Mouse (Mus musculus) layer of hippocampus, adult 6 months (tissue): ENCODE data around the gene Tmem81. TPM values are rescaled to one million over a fixed set of nuclear protein-coding genes. Genes with fewer than 3 reads are reported as not detected.

Experiments
- long read RNA-seq, 2 experiments: library from polyadenylated mRNA; unstranded; transcript quantifications; one replicate each; pipeline ENCODE4 v2.0.0; 2019 to 2020
- polyA plus RNA-seq: library from polyadenylated mRNA; unstranded; fragments of <200 nt; fragmentation: Nextera tagmentation; gene quantifications from 2 replicates; pipeline ENCODE4 v1.2.3, GENCODE M21; 2021

The Tmem81 gene
- 1.2 and 1.8 TPM in 2 replicates for polyA plus RNA-seq
- long read RNA-seq, experiment 1, partial matches to known transcripts: 0 of 2 reads
- long read RNA-seq, experiment 1, other reads (novel, unspliced or antisense): 1 of 2 reads
- long read RNA-seq, experiment 2: 0 reads

GRCm38 (mm10) chr1:132506058-132506457 lies at the start of gene Tmem81:
Gene Tmem81 (plus strand): TSS chr1:132506230.

GRCm38 (mm10) chr1:132476928-132477691 lies 28.9 kb upstream of the Tmem81 start, which contains the start of gene Rbbp5:
Gene Rbbp5 (plus strand): TSS chr1:132477365.

GRCm38 (mm10) chr1:132542762-132543306 lies 36.8 kb downstream of the Tmem81 start, which contains the start of gene Cntn2:
Gene Cntn2 (minus strand): TSS chr1:132543256.

Other genes starting within 250 kb of the Tmem81 start
- gene Klhdc8a, start 207.6 kb upstream of the Tmem81 start, polyA plus RNA-seq: 2.4 and 4.1 TPM in 2 replicates
- 0.78 and 0.79 TPM in 2 replicates for gene Nuak2, start 190.1 kb upstream of the Tmem81 start, polyA plus RNA-seq
- gene Tmcc2, start 114.9 kb upstream of the Tmem81 start, polyA plus RNA-seq: 42.8 and 46.5 TPM in 2 replicates
- gene Dstyk, start 88.7 kb upstream of the Tmem81 start, polyA plus RNA-seq: 5.1 and 6.7 TPM in 2 replicates
- gene Rbbp5, start 28.9 kb upstream of the Tmem81 start, polyA plus RNA-seq: 22.0 and 25.2 TPM in 2 replicates
- 12.4 and 15.5 TPM in 2 replicates for gene Cntn2, start 37.0 kb downstream of the Tmem81 start, polyA plus RNA-seq
- 25.1 and 25.5 TPM in 2 replicates for gene Nfasc, start 235.6 kb downstream of the Tmem81 start, polyA plus RNA-seq